Mouse (Mus musculus) neural tube, embryonic 10.5 days (tissue): ENCODE results near the gene Fscn3.

Experiments
- DNase-seq: peaks from one replicate; pipeline ENCODE4 v3.0.0-alpha.2; 2017; ENCODE audit warnings: low spot score; ENCODE audit errors: extremely low spot score

Fscn3 gene

GRCm38 (mm10) chr6:28425019-28425418, 2.6 kb upstream of the Fscn3 start:
- no peak for DNase-seq

GRCm38 (mm10) chr6:28428290-28428689, 701 bp downstream of the Fscn3 start, which contains the start of gene Gcc1:
Gene Gcc1, minus strand, starts transcription at chr6:28428390.
- no peak for DNase-seq

- no peak for DNase-seq
Observed at GRCm38 (mm10) chr6:28429870-28430269, 2.3 kb downstream of the Fscn3 start.

- DNase-seq, result no peak
Observed at GRCm38 (mm10) chr6:28430795-28431537, 3.4 kb downstream of the Fscn3 start.

DNA sequence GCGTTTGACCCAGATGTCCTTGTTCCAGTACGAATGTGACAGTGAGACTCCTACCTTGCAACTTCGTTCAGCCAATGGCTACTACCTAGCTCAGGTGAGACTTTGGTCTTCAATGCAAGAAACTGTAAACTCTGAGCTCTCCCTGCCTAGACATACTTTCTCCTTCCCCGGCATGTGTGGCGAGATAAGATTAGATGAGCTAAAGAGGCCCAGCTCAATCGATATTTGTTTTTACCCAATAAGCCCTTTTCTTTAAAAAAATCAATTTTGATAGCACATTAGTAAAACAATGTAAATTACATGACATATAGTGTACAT, 3.9 kb downstream of the Fscn3 start:
- DNase-seq, result no peak

DNA sequence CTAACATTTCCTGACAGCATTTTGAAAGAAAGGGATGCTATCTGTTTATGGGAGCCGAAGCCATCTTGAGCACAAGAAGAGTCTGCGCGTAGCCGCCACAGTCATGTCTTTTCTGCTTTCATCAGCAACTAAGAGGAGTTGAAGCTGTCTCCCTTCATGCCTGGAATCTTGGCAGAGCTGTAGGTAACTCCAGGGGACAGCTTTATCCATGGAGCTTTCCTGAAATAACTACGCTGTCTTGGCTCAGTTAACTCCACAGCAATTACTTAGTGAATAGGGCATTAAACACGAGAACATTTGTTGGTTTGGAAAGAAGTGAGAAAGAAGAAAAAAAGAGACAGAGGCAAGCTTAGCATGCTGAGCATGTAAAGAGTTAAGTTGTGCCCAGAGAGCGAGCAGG, 20.3 kb downstream of the Fscn3 start:
- no peak for DNase-seq

DNA sequence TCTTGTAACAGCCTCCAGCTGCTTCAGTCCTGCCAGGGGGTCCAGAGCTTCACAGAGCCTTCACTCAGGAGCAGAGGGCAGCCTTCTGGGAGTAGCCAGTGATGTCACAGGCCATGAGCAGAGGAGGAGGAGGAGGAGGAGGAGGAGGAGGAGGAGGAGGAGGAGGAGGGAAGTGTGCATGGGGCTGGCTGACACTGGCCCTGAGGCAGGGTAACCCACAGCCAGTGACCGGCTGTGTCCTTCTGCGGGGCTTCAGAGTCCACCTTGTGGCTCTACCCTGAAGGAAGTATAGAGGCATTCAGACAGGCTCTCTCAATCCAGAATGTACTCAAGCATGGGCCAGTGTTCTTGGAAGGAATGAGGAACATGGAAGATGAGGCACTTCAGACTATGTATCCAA, 21.7 kb downstream of the Fscn3 start, which contains the start of gene Pax4:
TSS of gene Pax4 (minus strand) at position 101 of the 400 bp plus-strand sequence.
- no peak for DNase-seq

GRCm38 (mm10) chr6:28450481-28450880, 22.9 kb downstream of the Fscn3 start:
- DNase-seq, result peak; percentile 17

DNA sequence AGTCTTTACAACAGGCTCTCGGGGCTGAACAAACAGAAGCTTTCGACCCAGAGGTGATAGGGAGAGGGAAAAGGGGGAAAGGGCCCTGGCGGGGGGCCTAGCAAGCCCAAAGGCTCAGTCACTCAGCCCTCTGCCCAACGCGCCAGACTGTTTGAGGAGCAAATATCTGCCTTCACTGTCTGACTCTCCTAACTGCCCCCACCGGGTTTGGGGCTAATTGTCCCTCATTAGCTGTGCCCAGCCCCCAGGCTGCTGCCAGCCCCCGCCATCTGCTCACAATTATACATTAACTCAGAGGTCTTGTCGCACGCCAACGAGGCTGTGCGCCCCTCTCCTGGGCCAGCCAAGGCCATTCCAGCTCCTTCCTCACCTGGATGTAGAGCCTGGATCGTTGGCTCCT, 23.4 kb downstream of the Fscn3 start:
- no peak for DNase-seq

DNA sequence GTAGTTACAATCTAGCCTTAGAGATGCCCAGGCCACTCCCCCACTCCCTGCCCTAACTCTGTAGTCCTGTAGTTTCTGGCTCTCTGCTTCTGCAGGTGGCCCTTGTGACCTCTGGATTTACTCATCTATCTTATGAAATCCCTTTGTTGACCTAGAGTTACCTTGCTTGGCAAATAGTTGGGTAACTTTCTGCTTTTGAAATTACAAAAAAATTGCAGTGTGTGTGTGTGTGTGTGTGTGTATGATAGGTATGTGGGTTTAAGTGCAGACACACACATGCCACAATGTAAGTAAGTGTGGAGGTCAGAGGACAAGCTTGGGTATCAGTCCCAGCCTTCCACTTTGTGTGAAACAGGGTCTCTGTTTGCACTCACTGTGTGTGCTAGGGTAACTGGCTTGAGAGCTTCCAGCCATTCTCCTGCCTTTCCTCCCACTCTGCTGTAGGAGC, 31.7 kb downstream of the Fscn3 start:
- DNase-seq, result no peak

DNA sequence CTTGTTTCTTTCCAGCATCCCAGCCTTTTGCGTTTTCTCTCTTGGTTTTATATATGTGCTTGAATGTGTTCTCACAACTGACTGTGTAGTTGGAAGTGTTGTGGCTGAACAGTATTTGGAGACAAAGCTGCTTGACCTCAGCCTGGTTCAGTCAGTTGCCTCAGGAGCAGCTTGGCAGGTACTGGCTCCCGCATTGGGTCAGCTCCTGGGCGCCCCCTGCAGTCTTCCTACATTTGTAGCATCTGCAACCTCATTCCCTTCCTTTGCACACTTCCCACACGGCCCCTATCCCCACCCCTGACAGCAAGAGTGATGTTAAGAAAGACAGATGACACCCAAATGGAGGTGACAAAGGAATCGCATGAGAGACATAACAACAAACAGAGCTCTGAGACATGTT, 32.9 kb downstream of the Fscn3 start:
- DNase-seq, result peak; percentile 32

DNA sequence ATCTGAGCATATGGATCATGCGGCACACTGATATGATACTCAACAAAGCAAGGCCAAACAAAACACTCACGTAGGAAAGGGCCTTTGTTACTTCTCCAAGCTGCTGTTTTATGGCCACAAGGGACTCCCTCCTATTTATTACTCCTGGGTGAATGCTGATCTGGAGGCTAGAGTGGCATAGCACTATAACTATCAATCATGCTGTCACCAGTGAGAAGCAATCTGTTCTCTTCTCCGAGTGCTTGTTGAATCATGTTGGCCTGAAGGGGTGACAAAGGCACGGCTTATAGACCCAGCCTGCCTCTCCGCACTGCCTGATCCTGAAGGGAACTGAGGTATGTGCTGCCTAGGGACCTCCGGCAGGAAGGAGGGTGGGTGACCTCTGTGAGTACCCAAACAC, 37.0 kb downstream of the Fscn3 start:
- peak; percentile 29 for DNase-seq

DNA sequence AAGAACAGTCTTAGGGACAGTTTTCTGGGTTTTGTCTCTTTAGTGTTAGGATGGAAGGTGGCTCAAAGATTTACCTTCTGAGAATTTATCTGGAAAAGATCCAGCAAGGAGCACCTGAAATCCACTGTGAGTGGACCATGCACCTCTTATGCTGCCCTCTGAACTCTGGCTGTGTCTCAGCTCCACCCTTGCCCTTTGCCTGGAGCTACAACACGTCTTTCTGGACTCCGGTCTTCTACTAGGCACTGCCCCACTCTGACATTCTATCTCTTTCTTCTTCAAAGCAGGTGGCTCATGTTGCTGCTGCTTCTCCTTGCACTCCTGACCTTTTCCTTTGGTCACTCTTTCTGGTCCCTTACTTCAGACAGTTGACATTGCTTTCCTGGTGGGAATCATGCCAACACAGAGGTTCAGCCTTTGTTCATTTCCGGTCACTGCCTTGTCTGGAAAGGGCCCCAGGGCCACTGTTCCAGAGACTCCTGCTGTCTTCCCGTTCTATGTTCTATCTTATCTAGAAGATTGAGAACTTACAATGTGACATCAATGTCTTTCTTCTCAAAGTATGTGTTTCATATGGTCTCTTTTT, 42.5 kb downstream of the Fscn3 start:
- no peak for DNase-seq

GRCm38 (mm10) chr6:28470621-28471020, 43.0 kb downstream of the Fscn3 start:
- no peak for DNase-seq

DNA sequence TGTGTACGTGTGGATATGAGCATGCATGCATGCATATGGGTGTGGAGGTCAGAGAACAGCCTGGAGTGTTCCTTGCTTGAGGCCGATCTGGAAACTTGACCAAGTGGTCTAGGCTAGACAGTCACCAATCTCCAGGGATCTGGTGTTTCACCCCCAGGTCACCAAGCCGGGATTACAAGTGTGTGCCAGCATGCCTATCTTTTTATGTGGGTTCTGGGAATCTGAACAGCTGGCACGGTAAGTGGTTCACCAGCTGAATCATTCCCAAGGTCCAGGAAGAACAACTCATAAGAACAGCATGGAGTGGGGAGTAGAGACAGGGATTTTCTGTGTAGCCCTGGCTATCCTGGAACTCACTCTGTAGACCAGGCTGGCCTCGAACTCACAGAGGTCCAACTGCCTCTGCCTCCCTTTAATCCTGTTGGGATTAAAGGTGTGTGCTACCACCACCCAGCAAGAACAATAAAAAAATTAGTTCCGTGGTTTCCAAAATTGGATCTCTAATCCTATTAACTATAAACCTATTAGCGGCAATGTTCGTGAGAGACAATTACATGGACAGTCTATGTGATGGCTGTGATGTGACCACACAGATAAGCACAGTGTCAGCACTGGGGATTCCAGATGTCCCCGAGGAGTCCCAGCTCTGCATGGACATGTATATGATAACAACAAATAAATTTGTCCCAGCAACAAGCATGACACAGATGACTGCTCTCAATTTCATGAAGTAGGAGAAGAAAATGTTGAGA, 43.9 kb downstream of the Fscn3 start:
- DNase-seq, result no peak

- DNase-seq, result no peak
Observed at GRCm38 (mm10) chr6:28474211-28474610, 46.6 kb downstream of the Fscn3 start.

DNA sequence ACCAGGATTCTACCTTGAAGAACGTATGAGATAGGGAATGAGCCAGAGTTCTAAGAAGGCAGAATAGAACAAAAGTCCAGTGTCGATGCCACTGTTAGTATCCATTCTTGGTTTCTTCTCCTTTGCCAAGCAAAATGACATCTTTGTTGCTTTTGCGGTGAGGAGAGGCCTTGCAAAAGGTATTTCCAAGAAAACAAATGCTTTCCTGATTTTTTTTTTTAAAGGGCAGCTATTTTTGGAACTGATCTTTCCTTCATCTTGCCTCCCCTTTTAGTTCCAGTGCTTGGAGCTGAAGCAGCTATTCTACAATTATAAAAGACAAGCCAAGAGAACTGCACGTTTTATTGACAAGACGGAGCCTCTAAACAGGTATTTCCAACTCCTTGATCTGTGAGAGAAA, 47.2 kb downstream of the Fscn3 start, which contains the start of gene Snd1:
TSS of gene Snd1 (plus strand) at position 301 of the 400 bp plus-strand sequence.
- DNase-seq, result no peak

DNA sequence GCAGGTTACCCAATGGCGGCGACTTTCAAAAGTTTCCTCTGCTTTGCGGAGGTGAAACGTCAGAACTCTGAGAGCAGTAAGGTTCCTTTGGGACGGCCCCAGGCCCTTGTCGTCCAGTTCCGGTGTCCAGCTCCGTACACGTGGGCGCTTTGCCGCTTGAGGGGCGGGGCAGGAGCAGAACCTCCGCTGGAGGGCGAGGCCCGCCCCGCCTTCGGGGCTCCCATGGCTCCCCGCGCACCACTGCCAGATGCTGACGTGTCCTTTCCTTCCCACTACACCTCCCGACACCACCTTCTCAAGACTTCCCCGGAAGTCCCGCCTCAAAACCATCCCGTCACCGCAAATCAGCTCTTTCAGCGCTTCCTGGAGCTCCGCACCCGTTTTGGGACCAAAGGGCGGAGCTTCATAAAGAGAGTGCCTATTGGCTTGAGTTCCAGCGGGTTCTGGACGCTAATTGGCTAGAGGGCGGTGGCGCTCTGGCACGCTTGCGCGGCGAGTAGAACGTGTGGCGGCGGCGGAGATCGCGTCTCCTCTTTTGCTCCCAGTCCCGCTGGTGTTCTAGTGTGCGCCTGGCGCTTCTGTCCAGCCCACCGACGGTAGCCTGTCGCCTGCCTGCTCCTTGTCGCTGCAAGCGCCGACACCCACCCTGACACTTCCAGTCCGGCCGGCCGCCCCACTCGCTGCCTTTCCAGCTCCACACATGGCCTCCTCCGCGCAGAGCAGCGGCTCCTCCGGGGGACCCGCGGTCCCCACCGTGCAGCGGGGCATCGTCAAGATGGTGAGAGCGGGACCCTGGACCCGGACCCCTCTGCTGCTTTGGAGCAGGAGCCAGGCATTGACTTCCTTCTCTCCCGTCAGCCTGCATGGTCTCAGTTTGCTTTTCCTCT, 52.5 kb downstream of the Fscn3 start:
- peak; percentile 93 for DNase-seq

DNA sequence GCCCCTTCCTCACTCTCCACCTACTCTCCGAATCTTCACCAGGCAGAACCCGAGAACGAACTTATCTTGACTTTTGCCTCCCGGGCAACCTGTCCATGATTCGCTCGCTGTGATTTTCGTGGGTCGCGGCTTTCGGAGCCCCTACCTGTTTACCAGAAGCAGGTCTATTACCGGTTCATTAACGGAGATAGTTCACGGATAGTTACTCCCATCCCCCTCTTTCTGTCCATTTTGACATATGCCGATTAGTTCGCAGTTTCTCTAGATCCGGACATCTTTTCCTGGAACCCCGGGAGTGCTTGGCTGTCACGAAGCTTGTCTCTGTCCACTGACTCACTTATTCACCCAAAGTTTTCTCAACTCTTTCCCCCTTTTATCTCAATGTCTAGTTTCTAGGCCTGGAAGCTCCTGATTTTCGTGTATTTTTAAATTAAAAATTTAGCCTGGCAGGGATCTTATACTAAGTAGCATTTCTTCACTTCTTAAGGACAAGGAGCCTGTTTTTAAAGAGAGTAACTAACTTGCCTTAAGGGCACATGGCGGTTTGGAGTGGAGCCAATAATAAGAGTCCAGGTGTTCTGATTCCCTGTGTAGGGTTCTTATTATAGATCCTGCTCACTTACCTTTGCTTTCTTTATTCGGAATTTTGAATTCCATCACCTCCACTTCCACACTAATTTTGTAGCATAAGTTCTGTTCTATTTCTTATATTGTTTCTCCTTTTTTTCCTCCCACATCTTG, 53.3 kb downstream of the Fscn3 start:
- DNase-seq, result no peak

DNA sequence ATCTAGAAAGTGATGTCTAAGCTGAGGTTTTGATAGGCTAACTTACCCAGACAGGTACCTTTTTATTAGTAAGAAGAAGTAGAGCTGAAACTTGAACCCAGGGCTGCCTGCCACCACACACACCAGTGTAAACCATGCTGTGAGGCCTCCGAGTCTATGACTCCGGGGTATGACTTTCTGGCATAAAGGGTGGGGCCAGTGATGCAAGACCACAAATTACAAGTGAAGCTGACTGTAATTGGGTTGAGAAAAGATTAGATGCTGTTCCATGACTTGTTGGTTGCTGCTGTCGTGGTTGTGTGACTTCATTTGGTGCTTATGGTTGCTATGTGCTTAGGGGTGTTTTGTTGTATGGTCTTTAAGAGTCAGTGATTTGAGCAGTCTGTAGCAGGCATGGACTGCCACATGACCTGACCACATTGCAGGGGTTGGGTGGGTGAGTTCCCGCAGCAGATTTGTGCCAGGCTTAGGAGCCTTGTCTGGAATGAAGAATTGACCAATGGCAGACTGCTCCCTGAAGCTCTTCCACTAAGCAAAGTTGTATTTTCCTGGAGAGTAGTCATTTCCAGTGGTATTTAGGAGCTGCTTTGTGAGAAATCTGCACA, 55.2 kb downstream of the Fscn3 start:
- no peak for DNase-seq
